Mouse (Mus musculus): ENCODE results near the gene Spint2.
A peak's percentile ranks its signal among the peaks of the same experiment; 100 is the strongest.

Spint2 gene

DNA sequence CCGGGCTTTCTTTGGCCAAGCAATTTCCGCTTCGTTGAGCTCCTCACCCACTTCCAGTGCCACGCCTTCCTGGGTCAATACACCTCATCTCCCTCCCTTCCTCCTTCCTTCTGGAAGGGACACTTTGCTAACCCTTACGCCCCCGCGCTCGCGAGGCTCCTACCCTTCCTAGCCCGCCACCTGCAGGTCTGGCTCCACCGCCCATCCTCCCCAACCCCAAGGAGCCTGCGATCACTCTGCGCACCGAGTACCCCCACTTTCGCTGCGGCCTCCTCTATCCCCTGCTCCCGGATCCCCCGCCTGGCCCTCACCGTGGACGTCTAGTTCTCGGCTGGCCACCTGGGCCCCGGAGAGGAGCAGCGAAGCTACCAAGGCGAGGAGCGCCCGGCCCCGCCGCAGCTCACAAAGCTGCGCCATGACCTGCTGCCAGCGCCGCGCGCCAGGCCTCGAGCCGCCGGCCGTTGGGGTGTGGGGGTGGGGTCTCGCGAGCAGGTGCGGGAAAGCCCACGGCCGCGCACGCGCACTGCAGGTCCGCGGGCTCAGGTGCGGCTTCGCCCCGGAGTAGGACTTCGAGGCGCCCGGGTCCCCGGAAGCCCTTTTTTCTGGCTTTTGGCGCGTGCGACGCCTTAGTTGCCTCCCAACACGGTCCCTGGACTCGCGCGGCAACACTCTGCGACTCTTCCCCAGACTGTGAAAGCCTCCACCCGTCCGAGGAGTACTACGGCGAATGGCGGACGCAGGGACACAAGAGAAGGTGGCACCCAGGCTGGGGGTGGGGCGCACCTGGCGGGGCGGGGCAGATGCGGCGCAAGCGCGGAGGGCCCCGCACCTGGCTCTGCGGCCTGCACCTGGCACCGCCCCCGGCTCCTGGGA lies at the start of gene Spint2:
Gene Spint2, minus strand, starts transcription at position 712 of the 873 bp plus-strand sequence.
- peak; percentile 45 to 58 for DNase-seq (ENCODE audit: low read depth in 2 of 2, low spot score in 2 of 2)

DNA sequence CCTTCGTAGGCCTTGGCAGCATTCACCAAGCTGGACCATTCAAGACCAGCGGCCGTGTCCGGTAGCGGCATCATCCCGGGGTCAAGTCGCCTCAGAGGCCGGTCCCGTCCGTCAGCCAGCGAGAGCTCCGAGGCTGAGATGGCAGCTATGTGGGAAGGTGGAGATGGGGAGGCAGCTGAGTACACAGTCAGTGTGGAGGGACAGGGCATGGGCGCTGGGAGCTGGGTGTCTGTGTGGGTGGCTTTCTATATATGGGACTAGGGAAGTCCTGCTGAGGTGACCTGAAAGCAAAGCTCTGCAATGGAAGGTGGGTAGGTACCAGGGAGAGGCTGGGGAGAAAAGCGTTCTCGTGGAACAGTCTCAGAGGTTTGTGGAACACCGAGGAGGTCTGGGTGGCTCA lies 47.3 kb upstream of the Spint2 start:
- DNase-seq (ENCODE audit: low read depth in 2 of 2, low spot score in 2 of 2) = no peak

DNA sequence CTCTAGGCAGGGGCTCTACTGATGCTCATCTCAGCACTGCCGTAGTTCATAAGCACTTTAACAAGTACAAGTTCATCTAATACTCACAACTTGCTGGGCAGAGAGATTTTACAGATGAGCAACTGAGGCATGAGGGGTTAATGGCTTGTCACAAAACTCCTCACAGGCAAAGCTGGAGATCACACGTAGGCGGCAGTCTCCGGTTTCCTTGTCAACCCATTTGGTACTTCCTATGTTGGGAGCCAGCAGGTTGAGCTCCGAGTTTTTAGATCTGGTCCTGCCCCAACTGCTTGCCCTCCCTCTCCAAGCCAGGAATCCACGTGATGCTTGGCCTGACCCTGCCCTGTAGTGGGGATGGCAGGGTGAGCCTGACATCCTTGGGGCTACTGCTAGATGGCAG lies 45.4 kb upstream of the Spint2 start:
- DNase-seq (ENCODE audit: low read depth in 2 of 2, low spot score in 2 of 2) = no peak

DNA sequence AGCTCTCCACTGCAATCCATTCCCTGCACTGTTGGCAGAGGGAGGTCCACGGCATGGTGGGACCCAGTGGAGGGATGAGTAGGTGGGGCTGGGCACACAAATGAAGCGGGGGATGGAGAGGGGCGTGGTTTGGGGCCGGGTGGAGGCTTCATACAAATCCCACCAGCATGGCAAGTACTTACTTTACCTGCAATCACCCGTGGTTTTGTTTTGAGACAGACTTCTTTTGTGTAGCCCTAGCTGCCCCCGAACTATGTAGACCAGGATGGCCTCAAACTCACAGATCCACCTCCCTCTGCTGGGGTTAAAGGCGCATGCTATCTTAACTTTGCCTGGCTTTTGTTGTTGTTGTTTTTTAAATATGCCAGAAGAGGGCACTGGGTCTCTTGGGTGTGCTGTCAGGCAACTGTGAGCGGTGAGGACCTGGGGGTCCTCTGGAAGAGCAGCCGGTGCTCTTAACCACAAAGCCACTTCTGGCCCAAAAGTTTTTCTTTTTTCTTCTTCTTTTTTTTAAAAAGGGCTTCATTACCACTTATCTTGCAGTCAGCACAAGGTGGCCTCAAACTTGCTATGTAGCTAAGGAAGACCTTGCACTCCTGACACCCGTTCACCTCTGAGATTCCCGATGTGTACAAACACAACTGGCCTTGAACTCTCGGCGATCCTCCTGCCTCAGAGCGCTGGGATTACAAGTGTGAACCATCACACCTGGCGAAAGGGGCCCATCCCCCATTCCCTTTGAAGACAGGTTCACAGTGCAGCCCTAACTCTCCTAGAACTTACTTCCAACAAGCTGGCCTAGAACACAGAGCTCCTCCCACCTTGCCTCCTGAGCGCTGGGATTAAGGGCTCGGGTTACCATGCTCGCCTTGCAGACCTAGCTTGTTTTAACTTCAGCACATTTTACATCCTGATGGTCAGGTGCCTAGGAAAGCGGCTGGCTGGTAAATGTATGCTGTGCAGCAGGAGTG lies 37.9 kb upstream of the Spint2 start:
- no peak for DNase-seq (ENCODE audit: low read depth in 2 of 2, low spot score in 2 of 2)

DNA sequence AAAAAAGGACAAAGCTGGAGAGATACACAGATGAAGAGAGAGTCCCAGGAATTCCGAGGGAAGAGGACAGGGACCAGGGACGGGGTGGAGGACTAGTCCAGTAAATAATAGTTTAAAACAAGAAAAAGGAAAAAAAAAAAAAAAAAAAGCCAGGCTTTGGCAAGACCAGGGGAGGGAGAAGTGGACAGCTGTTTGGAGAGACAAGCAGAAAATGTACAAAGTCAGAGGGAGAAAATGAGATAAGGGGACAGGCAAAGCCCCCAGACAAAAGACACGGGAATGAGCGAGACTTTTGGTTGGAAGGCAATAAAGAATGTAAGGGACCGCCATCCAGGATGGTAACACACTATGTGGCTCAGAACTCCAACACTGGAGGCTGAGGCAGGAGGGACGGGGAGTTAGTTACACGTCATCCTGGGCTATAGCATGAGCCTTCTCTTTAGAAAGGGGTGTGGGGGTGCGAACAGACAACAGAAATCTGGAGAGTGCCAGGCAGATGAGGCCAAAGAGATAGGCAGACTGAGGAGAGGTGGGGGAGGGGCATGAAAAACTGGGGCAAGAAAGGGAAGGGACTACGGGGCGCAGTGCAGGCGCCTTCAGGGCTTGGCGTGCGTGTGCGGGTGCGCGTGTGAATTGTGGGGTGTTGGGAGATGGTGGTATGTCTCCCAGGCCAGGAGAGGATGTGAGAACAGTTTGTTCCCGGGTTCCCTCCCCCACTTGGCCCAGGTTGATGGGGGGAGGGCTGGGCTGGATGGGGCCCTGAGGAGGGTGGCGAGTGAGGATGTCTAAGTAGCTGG lies 36.6 kb upstream of the Spint2 start:
- no peak for DNase-seq (ENCODE audit: low read depth in 2 of 2, low spot score in 2 of 2)

DNA sequence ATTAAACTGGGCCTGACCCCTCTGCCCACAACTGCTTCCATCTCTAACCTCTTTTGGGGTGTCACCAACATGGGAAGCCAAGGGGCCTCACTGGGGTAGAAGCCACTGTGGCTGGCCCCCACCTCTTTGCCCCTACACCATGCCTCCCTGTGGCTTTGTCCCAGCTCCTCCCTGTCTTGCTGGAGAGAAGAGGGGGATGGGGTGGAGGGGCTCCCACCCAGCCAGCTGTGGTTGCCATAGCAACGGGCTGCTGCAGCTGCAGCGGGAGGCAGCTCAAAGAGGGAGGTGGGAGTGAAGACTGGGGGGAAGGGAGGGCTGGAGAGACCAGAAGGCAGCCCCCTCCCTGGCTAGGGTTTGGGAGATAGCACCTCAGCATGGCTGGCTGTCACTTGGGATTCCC lies 35.8 kb upstream of the Spint2 start:
- no peak for DNase-seq (ENCODE audit: low read depth in 2 of 2, low spot score in 2 of 2)

DNA sequence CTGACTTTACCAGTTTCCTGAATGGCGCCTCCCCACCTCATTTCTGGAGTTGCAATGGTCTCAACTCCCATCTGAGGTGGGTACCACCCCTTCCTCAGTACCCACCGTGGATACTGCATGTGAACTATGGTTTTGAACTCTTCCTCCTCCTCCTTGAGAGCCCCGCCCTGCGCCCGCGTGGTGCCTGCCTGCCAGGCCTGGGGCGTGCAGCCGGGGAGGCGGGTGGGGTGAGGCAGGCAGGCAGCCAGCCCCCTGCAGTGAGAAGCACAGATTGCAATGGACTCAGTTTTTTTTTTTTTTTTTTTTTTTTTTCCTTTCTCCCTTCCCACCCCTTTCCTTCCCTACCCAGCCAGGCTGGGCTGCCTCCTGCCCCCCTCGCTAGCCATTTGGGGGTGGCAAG lies 35.3 kb upstream of the Spint2 start:
- no peak for DNase-seq (ENCODE audit: low read depth in 2 of 2, low spot score in 2 of 2)

DNA sequence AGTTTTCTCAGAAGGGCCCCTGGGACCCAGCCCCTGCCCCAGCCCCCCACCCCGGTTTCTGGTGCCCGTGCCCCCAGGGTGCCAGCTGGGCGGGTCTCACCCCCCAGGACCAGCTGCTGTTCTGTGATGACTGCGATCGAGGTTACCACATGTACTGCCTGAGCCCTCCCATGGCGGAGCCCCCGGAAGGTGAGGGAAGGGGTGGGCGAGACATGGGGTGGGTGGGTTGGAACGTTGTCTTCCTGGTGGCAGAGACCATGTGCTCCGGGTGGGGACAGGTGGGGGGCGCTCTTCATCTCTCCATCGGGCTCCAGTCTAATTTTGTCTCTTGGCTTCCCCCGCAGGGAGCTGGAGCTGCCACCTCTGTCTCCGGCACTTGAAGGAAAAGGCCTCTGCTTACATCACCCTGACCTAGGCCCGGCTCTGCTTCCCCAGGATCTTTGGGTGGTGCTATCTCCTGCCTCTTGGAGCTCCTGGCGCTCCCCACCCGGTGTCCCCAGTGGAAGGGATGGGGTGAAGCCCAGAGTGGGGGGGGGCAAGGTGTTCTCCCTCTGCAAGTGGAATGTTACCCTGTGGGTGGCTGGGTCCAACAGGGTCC lies 34.5 kb upstream of the Spint2 start:
- no peak for DNase-seq (ENCODE audit: low read depth in 2 of 2, low spot score in 2 of 2)

DNA sequence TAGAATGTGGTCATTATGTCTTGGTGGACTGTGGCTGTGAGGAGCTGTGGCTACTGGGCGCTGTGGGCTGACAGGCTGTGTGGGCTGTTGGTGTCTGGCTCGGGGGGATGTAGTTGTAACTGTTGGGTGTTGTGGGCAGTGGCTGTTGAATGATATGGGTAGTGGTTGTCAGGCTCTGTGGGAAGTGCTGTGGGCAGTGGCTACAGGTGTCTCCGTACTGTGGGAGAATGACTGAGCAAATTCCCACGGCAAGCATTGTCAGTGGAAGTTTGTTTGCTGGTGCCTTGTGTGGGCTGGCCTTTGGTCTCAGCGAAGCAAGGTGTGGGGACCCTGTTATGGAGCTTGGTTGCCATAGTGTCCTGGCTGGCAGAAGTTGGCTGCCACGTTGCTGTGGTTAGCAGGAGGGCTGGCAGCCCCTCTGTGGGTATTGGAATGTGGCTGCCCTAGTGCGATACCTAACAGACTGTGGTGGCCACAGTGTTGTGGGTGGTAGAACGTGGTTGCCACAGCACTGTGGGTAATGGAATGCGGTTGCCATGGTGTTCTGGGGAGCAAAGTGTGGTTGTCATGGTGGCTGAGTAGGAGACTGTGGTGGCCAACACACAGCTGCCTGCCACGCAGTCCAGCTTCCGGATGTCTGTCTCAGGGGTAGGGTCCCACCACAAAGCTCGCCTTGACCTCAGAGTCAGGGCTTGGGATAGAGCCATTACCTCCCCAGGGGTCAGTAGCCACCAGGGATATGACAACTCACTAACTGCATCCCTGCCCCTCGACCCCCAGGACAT lies 33.3 kb upstream of the Spint2 start:
- DNase-seq (ENCODE audit: low read depth in 2 of 2, low spot score in 2 of 2) = no peak

DNA sequence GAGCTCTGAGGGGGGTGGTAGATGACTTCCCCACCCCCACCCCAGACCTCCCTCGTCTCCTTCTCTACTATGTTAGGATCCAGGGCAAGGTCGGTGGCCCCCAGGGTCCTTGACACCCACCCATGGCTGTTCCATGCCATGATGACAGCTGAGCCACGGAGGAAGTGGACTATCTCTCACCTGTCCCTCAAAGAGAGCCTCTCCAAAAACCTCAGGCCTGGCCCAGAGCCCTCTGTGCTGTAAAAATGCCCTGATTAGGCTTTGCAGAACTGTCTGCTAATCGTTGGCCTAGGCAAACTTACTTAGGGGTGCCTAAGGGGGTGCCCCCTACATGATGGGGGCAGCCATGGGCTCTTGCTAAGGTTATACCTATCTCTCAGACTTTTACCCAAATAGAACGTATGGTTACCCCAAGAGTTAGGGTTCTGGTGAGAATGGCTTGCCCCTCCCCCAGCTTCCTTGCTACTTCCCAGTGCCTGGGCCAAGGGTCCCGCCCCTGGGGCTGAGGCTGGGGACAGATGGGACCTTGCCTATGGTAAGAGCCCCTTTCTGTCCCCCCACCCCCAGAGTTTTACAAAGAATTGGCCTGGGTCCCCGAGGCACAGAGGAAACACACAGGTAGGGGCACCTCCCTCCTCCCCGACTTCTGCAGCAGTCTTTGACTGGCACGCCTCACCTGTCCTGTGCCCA lies 32.0 kb upstream of the Spint2 start:
- no peak for DNase-seq (ENCODE audit: low read depth in 2 of 2, low spot score in 2 of 2)

DNA sequence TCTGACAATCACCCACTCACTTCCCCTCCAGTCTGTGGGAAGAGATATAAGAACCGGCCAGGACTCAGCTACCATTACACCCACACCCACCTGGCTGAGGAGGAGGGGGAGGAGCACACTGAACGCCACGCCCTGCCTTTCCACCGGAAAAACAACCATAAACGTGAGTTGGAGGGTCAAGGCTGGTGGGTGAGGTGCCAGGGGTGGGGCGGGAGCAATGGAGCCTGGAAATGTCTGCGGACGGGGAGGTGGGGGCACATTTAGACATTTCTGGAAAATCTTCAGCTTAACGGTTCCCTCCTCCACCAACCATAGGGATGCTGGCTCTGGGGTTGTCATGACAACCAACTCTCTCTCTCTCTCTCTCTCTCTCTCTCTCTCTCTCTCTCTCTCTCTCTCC lies 31.3 kb upstream of the Spint2 start:
- no peak for DNase-seq (ENCODE audit: low read depth in 2 of 2, low spot score in 2 of 2)

DNA sequence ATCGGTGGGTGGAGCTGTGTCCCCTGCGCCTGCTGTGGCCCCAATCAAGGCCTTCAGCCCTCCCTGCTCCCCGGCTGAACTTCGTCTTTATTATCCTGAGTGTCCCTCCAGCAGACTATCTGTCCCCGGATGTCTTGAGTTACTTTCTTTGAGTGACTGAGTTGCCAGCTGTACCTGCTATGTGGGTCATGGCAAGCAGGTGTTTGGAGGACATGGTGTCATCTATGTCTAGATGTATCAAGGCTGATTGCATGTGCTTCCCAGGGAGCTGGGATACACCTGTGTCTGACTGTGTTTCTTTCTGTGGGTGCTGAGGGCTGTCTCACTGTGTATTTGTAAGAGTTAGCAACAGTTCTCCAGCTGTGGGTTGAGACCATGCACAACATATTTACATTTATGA lies 28.0 kb upstream of the Spint2 start:
- DNase-seq (ENCODE audit: low read depth in 2 of 2, low spot score in 2 of 2) = no peak

DNA sequence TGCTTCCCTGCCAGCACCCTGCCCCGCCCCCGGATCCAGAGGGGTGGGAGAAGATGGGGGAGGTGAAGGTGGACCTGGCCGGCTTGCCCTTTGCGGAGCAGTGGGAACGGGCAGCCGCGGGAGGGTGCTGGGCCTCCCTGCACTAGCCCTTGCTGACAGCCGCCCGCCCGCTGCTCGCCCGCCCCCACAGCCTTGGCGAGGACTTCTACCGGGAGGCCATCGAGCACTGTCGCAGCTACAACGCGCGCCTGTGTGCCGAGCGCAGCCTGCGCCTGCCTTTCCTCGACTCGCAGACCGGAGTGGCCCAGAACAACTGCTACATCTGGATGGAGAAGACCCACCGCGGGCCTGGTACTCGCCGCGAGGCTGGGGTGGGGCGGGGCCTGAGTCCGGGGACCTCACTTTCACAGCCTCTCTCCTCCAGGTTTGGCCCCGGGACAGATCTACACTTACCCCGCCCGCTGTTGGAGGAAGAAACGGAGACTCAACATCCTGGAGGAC lies 27.6 kb upstream of the Spint2 start:
- DNase-seq (ENCODE audit: low read depth in 2 of 2, low spot score in 2 of 2) = no peak

DNA sequence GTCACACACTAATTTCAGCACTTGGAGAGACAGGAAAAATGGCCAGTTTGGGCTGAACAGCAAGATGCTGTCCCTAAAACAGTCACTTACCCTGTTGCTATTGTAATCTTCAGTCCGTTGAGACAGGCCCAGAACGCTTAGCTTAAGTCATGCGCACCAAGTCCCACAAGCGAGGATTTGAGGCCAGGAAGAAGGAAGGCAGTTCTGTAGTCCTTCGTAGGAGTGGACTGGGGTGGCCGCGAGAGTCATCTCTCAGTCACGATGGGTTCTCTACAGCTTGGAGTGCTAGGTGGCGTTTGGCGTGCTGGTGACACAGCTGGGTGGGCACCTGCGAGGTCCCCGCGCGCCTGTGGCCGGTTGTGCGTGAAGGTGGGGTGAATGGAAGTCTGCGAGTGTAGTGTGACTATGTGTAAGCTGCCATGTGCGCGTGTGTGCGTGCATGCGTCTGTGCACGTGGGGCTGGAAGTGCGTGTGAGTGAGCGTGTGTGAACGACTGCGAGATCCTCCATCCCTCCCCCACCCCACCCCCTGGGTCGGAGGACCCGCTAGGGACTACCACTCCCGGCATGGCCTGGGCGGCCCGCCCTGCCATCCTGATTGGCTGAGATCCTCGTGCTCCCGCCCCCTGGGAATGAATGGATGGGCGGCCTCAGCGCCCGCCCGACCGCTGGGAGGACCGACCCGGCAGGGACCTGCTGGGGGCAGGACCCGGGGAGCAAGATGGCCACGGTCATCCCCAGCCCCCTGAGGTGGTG lies 25.8 kb upstream of the Spint2 start:
- peak in 1 of 2 experiments; percentile 26 for DNase-seq (ENCODE audit: low read depth in 2 of 2, low spot score in 2 of 2)

DNA sequence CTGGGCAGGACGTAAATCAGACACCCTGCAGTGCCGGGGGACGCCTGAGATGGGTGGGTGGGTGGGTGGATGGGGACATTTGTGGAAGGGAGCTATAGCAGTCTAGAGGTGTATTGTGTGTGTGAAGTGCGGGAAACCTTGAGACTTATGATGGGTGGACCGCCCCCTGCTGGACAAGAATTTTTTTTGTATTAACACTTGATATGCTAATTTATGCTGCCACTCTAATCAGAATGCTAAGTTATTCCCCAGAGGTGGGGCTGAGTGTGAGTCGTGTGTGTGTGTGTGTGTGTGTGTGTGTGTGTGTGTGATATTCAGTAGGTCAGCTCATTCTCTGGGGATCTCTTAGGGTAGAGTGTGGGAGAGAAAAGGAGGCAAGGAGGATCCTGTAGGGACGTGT lies 24.9 kb upstream of the Spint2 start:
- no peak for DNase-seq (ENCODE audit: low read depth in 2 of 2, low spot score in 2 of 2)

DNA sequence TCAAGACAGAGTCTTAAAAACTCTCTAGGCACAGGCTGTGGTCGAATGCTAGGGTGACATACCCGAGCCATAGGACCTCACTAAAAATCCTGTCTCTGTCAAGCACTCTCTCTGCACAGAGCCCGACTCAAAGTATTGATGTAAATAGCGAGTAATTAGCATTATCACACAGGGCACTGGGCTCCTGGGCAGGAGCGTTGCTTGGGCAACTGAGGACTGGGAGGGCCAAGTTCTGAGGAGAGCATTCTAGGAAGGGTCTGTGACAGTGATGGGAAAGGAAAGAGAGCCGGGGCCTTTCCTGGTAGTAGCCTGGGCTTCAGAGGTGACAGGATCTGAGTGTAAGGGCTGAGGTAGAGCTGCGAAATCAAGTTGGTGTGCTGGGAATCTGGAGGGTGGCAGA lies 24.4 kb upstream of the Spint2 start:
- no peak for DNase-seq (ENCODE audit: low read depth in 2 of 2, low spot score in 2 of 2)

DNA sequence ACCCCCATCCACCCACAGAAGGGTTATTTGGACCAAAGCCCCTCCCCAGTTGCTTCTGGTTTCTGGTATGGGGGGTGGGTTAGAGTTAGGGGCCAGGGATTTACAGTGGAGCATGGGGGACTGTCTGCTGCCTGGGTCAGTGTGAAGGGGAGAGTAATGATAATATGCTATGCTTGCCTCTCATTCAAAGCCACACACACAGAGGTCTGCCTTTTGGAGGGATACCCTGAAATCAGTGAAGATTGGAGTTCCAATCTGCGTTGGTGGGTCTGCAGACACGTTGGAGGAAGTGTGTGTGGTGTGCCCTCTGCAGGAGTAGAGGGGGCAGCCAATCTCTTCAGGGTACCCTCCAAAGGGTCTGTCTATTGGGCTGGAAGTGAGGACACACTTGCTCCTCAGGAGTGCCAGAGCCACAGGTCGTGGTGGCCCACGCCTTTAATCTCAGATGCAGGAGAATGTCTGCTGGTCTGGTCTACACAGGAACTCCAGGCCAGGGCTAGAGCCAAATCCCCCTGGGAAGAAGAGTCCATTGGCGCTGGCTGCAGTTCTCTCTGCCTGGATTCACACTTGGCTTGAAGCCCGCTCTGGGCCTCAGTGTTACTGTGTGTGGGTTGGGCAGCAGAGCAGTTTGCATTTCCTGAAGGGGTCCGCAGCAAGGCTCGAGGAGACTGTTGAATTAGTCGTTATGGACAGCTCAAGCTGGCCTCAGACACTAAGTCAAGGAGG lies 23.7 kb upstream of the Spint2 start:
- no peak for DNase-seq (ENCODE audit: low read depth in 2 of 2, low spot score in 2 of 2)
